Mouse (Mus musculus): ENCODE data around the gene Chst15.

The Chst15 gene

GRCm38 (mm10) chr7:132317036-132317541 is at the start of gene Chst15:
TSS of gene Chst15 (minus strand) at chr7:132317228.
- no peak for DNase-seq (ENCODE audit: low spot score)

GRCm38 (mm10) chr7:132365703-132366384 is 48.8 kb upstream of the Chst15 start:
- DNase-seq (ENCODE audit: low spot score), result no peak

- DNase-seq (ENCODE audit: low spot score), result no peak
Observed at GRCm38 (mm10) chr7:132365111-132365510, 48.1 kb upstream of the Chst15 start.

- no peak for DNase-seq (ENCODE audit: low spot score)
Observed at GRCm38 (mm10) chr7:132364506-132364905, 47.5 kb upstream of the Chst15 start.

- no peak for DNase-seq (ENCODE audit: low spot score)
Observed at GRCm38 (mm10) chr7:132360336-132360735, 43.3 kb upstream of the Chst15 start.

GRCm38 (mm10) chr7:132358709-132359108 is 41.7 kb upstream of the Chst15 start:
- DNase-seq (ENCODE audit: low spot score), result no peak

GRCm38 (mm10) chr7:132358250-132358649 is 41.2 kb upstream of the Chst15 start:
- DNase-seq (ENCODE audit: low spot score), result no peak

- DNase-seq (ENCODE audit: low spot score), result no peak
Observed at GRCm38 (mm10) chr7:132357841-132358237, 40.8 kb upstream of the Chst15 start.

GRCm38 (mm10) chr7:132356881-132357840 is 40.1 kb upstream of the Chst15 start:
- no peak for DNase-seq (ENCODE audit: low spot score)

- DNase-seq (ENCODE audit: low spot score), result no peak
Observed at GRCm38 (mm10) chr7:132356185-132356584, 39.2 kb upstream of the Chst15 start.

GRCm38 (mm10) chr7:132355767-132356166 is 38.7 kb upstream of the Chst15 start:
- DNase-seq (ENCODE audit: low spot score), result no peak

- DNase-seq (ENCODE audit: low spot score), result no peak
Observed at GRCm38 (mm10) chr7:132349075-132349572, 32.1 kb upstream of the Chst15 start.

GRCm38 (mm10) chr7:132347273-132348045 is 30.4 kb upstream of the Chst15 start:
- no peak for DNase-seq (ENCODE audit: low spot score)

- no peak for DNase-seq (ENCODE audit: low spot score)
Observed at GRCm38 (mm10) chr7:132345526-132346070, 28.6 kb upstream of the Chst15 start.

- no peak for DNase-seq (ENCODE audit: low spot score)
Observed at GRCm38 (mm10) chr7:132344606-132345005, 27.6 kb upstream of the Chst15 start.

GRCm38 (mm10) chr7:132343900-132344299 is 26.9 kb upstream of the Chst15 start:
- DNase-seq (ENCODE audit: low spot score), result no peak

- no peak for DNase-seq (ENCODE audit: low spot score)
Observed at GRCm38 (mm10) chr7:132343146-132343545, 26.1 kb upstream of the Chst15 start.

GRCm38 (mm10) chr7:132339041-132339839 is 22.2 kb upstream of the Chst15 start:
- no peak for DNase-seq (ENCODE audit: low spot score)

- DNase-seq (ENCODE audit: low spot score), result no peak
Observed at GRCm38 (mm10) chr7:132338350-132338749, 21.3 kb upstream of the Chst15 start.

GRCm38 (mm10) chr7:132337268-132337917 is 20.4 kb upstream of the Chst15 start:
- no peak for DNase-seq (ENCODE audit: low spot score)

Data from ovary, postnatal 10 days (tissue).